Mouse (Mus musculus) kidney, postnatal 14 days (tissue): ENCODE results near the gene Mmp11.
"Not testable (repeated sequence)": the region's sequence is repeated elsewhere in the genome, so short reads cannot be mapped to it uniquely, and the experiment has no call there.

Source experiments
- DNase-seq: peaks from one replicate; pipeline ENCODE4 v3.0.0; 2022; ENCODE audit warnings: mixed read lengths

Gene Mmp11

GRCm38 (mm10) chr10:75896208-75896607 lies 40.1 kb downstream of the Mmp11 start:
- no peak for DNase-seq

GRCm38 (mm10) chr10:75895730-75896129 lies 40.6 kb downstream of the Mmp11 start:
- no peak for DNase-seq

GRCm38 (mm10) chr10:75894601-75895000 lies 41.7 kb downstream of the Mmp11 start:
- no peak for DNase-seq

- DNase-seq, result peak; percentile 95
Measured at GRCm38 (mm10) chr10:75893089-75893750, 43.1 kb downstream of the Mmp11 start, which contains the start of gene Derl3. Gene Derl3, plus strand, starts transcription at chr10:75893413.

- DNase-seq, result no peak
Measured at GRCm38 (mm10) chr10:75889406-75890153, 46.7 kb downstream of the Mmp11 start.

GRCm38 (mm10) chr10:75887504-75887903 lies 48.8 kb downstream of the Mmp11 start:
- DNase-seq, result not testable (repeated sequence)

- no peak for DNase-seq
Measured at GRCm38 (mm10) chr10:75884742-75885141, 51.6 kb downstream of the Mmp11 start.

- DNase-seq, result peak; percentile 91
Measured at GRCm38 (mm10) chr10:75883232-75883552, 53.1 kb downstream of the Mmp11 start.

- no peak for DNase-seq
Measured at GRCm38 (mm10) chr10:75882433-75883231, 53.7 kb downstream of the Mmp11 start.

- peak; percentile 84 for DNase-seq
Measured at GRCm38 (mm10) chr10:75881578-75882432, 54.5 kb downstream of the Mmp11 start.

GRCm38 (mm10) chr10:75880771-75881577 lies 55.3 kb downstream of the Mmp11 start:
- DNase-seq, result no peak

GRCm38 (mm10) chr10:75880351-75880750 lies 55.9 kb downstream of the Mmp11 start:
- no peak for DNase-seq

- peak; percentile 76 for DNase-seq
Measured at GRCm38 (mm10) chr10:75878836-75879235, 57.5 kb downstream of the Mmp11 start.

GRCm38 (mm10) chr10:75873543-75874170 lies 62.6 kb downstream of the Mmp11 start:
- DNase-seq, result no peak
